Mouse (Mus musculus): ENCODE results near the gene Optc. TPM values are rescaled to one million over a fixed set of nuclear protein-coding genes. Genes with fewer than 3 reads are reported as not detected.

Optc gene
- total RNA-seq, 1 experiment from 2014 or later, result 1.2 TPM

GRCm38 (mm10) chr1:133918088-133918470, 10.3 kb upstream of the Optc start:
- no peak for DNase-seq

- DNase-seq, result peak; percentile 77
Measured at GRCm38 (mm10) chr1:133917456-133918087, 9.8 kb upstream of the Optc start.

- peak; percentile 89 for DNase-seq
Measured at GRCm38 (mm10) chr1:133915723-133916355, 8.0 kb upstream of the Optc start.

- DNase-seq, result no peak
Measured at GRCm38 (mm10) chr1:133915115-133915514, 7.3 kb upstream of the Optc start.

GRCm38 (mm10) chr1:133913018-133913417, 5.2 kb upstream of the Optc start:
- DNase-seq, result no peak

- DNase-seq, result peak; percentile 86
Measured at GRCm38 (mm10) chr1:133911456-133911855, 3.7 kb upstream of the Optc start.

GRCm38 (mm10) chr1:133911008-133911407, 3.2 kb upstream of the Optc start:
- DNase-seq, result no peak

GRCm38 (mm10) chr1:133910108-133910507, 2.3 kb upstream of the Optc start:
- no peak for DNase-seq

GRCm38 (mm10) chr1:133908659-133909575, 1.1 kb upstream of the Optc start:
- DNase-seq, result peak; percentile 62

- no peak for DNase-seq
Measured at GRCm38 (mm10) chr1:133906420-133906819, 1.4 kb downstream of the Optc start.

- DNase-seq, result peak; percentile 65
Measured at GRCm38 (mm10) chr1:133900825-133901224, 7.0 kb downstream of the Optc start.

- DNase-seq, result no peak
Measured at GRCm38 (mm10) chr1:133899043-133899542, 8.7 kb downstream of the Optc start.

GRCm38 (mm10) chr1:133897293-133897692, 10.5 kb downstream of the Optc start:
- DNase-seq, result no peak

- peak; percentile 73 for DNase-seq
Measured at GRCm38 (mm10) chr1:133891489-133891888, 16.3 kb downstream of the Optc start.

GRCm38 (mm10) chr1:133889949-133890598, 17.7 kb downstream of the Optc start:
- DNase-seq, result no peak

- no peak for DNase-seq
Measured at GRCm38 (mm10) chr1:133887538-133888250, 20.1 kb downstream of the Optc start.

- DNase-seq, result peak; percentile 34
Measured at GRCm38 (mm10) chr1:133887044-133887443, 20.8 kb downstream of the Optc start.

- no peak for DNase-seq
Measured at GRCm38 (mm10) chr1:133886431-133886830, 21.4 kb downstream of the Optc start.

- no peak for DNase-seq
Measured at GRCm38 (mm10) chr1:133885811-133886210, 22.0 kb downstream of the Optc start.

- no peak for DNase-seq
Measured at GRCm38 (mm10) chr1:133884746-133885145, 23.1 kb downstream of the Optc start.

- no peak for DNase-seq
Measured at GRCm38 (mm10) chr1:133884090-133884489, 23.7 kb downstream of the Optc start.

Data from adrenal gland, postnatal 14 days (tissue).